Mouse (Mus musculus): Measurements from ENCODE around the gene Acbd5.
A peak's percentile ranks its signal among the peaks of the same experiment; 100 is the strongest.
"Not testable (repeated sequence)": the region's sequence is repeated elsewhere in the genome, so short reads cannot be mapped to it uniquely, and the experiment has no call there.

The Acbd5 gene

DNA sequence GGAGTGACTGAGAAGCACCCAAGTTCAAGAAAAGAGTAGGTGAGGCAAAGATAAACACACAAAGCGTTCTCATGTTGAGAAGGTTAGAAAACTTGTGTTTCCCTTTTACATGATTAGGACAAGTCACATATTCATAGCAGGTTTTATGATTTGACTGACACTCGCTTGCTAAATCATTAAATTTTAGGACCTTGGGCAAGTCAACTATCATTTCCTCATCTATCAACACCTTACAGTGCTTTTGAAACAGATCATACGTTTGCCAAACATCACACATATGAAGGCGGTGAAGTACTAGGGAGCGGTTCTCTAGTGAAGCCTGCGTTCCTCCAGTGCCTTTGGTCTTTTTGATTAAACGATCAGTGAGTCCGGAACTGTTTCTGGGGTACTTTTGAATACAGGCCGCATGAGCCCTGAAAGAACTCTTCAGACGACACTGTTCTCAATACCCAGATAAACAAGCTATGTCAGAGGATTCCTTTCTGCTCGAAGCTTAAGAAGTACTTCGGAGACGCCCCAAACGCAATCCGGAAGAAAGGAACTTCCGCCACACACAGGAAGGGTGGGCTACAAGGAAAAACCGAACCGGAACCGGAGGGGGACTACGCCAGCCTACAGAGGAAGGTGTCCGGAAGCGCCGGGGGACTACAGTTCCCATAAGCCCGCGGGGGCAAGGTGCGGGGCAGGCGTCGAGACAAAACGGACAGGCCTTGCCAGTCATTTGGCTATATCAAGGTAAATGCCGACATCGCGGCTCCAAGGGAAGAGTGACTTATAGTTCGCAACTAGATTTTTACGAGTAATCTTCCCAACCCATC lies at the start of gene Acbd5:
Gene Acbd5 (plus strand): TSS at position 616 of the 818 bp plus-strand sequence.
- peak; percentile 96 for DNase-seq

- no peak for DNase-seq
Measured at GRCm38 (mm10) chr2:23019170-23019569, 48.8 kb upstream of the Acbd5 start.

DNA sequence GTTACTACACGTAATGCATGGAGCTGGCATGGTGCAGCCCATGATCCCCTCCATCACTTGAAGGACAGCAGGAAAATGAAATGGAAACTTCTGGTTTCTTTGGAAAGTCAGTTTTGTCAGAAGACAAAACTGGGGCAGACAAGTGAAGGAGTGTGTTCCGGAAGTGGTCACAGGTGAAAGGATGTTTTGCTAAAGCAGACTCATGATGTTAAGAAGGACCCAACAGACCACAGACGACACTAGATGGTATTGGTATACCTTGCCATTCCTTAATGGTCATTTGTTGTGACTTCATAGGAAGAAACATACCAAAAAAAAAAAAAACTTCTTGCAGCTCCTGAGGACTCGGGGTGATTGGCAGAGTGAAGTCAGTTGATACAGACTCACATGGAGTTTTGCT lies 46.6 kb upstream of the Acbd5 start:
- no peak for DNase-seq

DNA sequence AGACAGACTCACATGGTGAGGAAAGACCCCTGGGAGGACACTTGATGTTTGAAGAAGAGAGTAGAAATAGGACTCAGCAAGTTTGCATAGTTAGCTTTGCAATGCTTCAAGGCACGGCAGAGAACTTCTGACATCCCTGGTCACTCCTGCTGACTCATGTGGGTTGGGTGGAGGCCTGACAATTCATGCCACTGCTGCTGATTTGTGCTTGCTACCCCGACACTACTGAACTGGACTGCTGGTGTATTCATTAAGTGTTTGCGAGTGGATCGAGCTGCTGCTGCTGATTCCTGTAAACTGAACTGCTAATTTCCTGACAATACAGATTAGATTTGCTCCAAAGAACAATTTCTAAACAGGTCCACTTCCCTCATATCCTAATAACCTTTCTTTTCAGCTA lies 46.2 kb upstream of the Acbd5 start:
- no peak for DNase-seq

DNA sequence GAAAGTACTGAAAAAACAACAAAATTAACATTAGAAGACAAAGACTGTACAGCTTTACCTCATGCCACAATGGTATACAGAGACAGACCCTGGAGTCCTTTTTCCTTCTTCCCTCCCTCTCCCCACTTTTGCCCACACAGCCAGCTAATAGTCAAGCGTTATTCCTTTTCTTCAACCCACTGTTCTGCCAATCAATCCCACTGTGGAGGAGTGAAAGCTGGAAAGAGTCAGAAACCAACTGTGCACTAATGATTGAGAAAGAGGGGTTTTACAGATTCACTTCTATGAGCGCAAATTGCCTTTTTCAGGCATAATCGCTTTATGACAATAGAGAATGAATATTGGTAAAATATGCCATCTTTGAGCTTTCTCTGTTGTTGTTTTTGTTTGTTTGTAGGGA lies 44.9 kb upstream of the Acbd5 start:
- no peak for DNase-seq

- DNase-seq: no peak
Measured at GRCm38 (mm10) chr2:23023714-23024282, 44.2 kb upstream of the Acbd5 start.

DNA sequence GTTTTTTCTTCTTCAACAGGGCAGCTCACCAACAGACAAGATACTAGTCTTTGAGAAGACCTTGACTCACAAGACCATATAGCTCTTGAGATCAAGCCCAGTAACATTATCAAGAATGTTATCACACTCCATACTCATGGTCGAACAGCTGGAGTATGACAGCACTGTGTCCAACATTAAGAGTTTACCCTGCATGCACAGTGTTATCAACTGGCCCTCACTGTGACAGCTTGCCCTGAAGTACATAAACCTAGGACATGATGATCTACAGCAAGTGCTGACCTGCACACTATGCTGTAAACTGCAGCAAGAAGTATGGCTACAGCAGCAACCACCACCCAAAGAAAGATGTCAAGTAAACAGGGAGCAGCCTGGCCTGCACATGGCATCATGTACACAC lies 41.6 kb upstream of the Acbd5 start:
- DNase-seq: no peak

DNA sequence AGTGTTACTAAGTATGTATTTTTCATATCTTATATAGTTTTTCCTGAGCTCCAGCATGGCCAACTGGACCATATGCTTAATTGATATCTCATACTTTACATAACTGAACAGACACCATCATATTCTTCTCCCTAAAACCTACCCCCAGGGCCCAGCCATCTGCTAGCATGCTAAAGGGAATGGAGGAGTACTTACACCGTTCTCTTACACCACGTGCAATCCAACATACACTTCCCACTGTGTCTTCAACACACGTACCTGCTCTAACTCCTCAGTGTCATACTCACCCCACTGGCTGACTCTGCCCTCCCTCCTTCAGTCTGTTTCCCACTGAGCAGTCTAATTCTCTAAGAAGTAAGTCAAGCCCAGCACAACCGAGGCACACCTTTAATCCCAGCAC lies 39.1 kb upstream of the Acbd5 start:
- peak; percentile 24 for DNase-seq

- DNase-seq: no peak
Measured at GRCm38 (mm10) chr2:23030631-23031030, 37.3 kb upstream of the Acbd5 start.

- peak; percentile 20 for DNase-seq
Measured at GRCm38 (mm10) chr2:23034692-23035435, 33.1 kb upstream of the Acbd5 start.

DNA sequence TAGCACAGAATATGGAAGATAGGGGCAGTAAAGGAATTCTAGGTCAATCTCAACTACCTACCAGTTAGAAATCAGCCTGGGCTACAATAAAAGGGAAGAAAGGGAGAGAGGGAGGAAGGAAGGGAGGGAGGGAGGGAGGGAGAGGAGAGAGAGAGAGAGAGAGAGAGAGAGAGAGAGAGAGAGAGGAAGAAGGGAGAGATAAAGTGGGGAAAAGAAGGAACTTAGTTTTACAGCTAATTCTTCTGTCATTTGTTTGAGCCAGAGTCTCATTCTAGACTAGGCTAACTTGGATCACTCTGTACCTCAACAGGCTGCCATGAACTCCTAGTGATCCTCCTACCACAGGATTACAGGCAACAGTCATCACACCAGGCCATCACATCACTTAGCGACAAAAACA lies 32.5 kb upstream of the Acbd5 start:
- no peak for DNase-seq

DNA sequence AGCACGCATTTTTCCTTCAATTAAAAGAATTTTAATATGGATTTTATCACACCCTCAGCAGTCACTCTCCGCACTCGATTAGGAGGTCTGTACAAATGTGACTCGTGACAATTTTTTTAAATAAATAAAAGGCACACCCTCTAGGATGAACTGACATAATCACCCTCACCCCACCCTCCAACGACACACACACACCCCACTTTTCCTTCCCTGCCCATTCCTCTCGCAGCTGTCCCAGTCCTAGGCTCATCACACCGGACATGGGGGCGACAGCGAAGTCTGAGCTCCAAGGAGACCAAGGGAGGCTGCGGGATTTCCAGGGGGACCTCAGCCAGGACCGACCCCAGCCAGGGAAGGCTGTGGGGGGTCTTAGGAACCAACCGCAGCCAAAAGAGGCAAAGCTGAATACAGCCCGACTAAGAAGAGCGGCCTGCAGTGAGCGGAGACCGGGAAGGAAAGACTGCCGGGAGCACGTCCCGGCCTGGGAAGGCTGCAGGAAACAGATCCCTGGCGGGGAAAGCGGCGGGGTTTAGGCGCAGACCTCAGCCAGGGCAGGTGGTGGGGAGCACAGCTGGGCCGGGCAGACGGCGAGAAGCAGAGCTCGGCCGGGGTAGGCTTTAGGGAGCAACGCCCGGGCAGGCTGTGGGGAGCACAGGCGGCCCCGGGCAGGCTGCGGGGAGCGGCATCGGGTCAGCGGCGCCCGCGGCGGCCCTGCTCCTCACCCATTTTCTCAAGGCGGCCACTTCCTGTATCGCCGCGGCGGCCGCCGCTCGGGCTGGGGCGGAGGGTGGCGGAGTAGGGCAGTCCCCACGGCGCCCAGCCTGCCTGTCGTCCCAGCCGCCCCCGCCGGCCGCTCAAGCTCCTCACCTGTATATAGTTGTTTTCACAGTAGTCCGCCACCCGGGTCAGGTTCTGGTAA lies 28.6 kb upstream of the Acbd5 start:
- DNase-seq: peak; percentile 63

DNA sequence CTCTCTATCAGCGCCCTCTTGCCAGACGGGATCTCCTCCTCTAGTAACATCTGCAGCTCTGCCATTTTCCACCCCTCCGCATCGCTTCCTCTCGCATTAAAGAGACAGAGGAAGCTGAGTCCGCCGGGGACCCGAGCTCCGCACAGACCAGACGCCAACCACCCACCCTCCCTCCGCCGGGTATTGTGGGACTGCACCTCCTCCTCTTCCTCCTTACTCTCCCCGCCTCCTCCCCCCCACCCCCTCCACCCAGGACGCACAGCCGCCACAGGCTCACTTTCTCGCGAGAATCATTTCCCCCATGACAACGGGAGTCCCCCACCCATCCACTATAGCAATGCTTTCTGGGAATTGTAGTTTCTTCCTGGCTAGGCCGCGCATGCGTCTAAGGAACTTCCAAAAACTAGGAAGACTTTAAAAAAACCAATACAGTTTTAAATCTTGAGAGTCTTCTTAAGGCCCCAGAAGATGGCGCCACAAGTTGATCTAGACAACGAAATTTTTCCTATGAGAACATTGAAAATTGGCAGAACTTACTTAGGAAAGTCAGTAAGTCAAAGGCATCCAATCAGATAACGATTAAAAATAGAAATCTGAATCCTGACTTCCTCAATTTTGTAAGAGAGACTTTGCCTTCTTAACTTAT lies 27.8 kb upstream of the Acbd5 start, which contains the start of gene Abi1:
Gene Abi1 (minus strand): TSS at position 241 of the 646 bp plus-strand sequence.
- DNase-seq: peak; percentile 96

DNA sequence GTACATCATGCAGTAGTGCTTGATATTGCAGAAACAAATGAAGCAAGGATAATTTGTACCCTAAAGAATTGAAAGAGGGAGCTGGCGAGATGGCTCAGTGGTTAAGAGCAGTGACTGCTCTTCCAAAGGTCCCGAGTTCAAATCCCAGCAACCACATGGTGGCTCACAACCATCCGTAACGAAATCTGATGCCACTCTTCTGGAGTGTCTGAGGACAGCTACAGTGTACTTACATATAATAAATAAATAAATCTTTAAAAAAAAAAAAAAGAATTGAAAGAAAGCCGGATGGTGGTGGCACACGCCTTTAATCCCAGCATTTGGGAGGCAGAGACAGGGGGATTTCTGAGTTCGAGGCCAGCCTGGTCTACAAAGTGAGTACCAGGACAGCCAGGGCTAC lies 27.3 kb upstream of the Acbd5 start:
- DNase-seq: not testable (repeated sequence)

GRCm38 (mm10) chr2:23041457-23041856 lies 26.5 kb upstream of the Acbd5 start:
- no peak for DNase-seq

- DNase-seq: no peak
Measured at GRCm38 (mm10) chr2:23042189-23042588, 25.8 kb upstream of the Acbd5 start.

DNA sequence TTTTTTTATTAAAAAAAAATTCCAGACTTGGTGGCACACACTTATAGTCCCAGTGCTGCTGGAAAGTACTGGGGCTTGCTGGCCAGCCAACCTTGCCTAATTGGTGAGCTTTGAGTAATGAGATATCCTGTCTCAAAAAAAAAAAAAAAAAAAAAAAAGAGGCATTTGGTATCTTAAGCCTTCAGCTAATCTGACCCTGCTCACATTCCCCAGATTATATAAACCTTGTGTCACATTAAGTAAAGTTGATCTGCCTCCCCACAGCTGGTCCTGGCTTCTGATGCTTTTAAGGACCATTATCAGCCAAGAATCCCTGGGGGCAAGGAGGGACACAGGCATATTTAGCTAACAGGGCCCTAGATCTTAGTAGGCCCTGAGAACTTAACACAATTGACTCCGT lies 22.3 kb upstream of the Acbd5 start:
- DNase-seq: no peak

GRCm38 (mm10) chr2:23048006-23048405 lies 20.0 kb upstream of the Acbd5 start:
- DNase-seq: no peak

DNA sequence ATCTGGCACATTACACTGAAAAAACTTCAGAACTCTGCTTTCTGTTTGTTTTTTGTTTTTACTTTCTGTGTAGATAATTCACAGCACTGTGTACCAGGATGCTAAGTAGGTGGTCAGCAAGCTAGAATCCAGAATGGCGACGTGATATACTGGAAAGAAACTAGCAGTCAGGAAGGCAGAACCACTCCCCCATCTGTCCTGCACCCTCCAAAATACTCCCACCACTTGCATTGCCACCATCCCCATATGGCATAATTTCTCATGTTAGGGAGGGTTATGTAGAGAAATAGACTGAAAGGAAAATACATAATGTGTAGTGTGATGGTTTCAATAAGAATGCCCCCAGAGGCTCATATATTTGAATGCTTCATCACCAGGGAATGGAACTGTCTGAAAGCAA lies 16.1 kb upstream of the Acbd5 start:
- no peak for DNase-seq

DNA sequence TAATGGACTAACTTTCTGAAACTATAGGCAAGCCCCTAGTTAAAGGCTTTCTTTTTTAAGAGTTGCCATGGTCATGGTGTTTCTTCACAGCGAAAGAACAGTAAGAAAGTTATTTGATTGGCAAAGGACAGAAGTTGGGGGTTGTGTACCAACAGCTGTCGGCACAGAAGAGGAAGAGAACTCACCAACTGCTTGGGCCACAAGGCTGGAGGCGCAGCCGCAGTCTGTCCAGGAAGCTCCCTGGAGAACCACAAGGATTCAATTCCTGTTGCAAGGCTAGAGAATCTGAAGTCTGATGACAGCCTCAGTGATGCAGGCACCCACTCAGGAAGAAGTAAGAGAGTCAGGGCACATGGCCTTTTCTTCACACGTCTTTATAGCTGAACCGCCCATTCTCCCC lies 15.4 kb upstream of the Acbd5 start:
- no peak for DNase-seq

DNA sequence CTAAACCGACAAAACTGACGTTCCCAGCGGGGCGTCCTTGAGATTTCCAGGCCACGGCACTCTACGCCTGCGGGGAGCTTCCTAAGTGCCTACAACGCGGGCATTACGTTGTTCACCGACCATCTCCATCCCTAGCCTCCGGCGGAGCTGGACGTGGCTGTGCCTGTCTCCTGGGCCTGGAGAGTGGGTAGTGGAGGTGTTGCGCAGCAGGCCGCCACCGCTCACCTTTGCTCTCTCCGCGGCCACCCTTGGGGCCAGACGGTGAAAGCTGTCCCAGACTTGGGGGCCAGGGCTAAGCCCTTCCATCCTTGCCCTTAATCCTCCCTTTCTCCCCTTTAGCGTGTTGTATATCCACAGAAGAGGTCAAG lies 387 bp downstream of the Acbd5 start:
- no peak for DNase-seq

Measured in cerebellum, adult 9-10 months (tissue).